Mouse (Mus musculus): Measurements from ENCODE around the gene Arhgap27.

GRCm38 (mm10) chr11:103340677-103341076, 22.8 kb downstream of the Arhgap27 start:
- TF ChIP-seq HCFC1 (IDR thresholded peaks at IDR 0.05; ENCODE audit: borderline replicate concordance, insufficient read depth, low read length), result no peak
- TF ChIP-seq MAFK (IDR thresholded peaks at IDR 0.05; ENCODE audit: insufficient read depth, low read depth, low read length), result no peak
